Mouse (Mus musculus) right cerebral cortex, adult 2 months (tissue): ENCODE measurements at regions not wholly inside any gene's neighbourhood (a gene's known extent, or its start where the extent isn't known, plus 50 kb on each side); places are given as distances from the start of the nearest gene placed in this dataset.

Experiments
- DNase-seq, 2 experiments: peaks; one replicate each; pipeline ENCODE4 v3.0.0; 2021 to 2022; ENCODE audit warnings: low spot score in 2 of 2

GRCm38 (mm10) chr6:70714239-70714638 is 77.8 kb downstream of the Rpia start:
- peak; percentile 82 to 85 for DNase-seq

GRCm38 (mm10) chr6:70713665-70714064 is 78.4 kb downstream of the Rpia start:
- DNase-seq: no peak

GRCm38 (mm10) chr6:70713118-70713517 is 78.9 kb downstream of the Rpia start:
- peak in 1 of 2 experiments; percentile 4 for DNase-seq

- peak; percentile 24 to 45 for DNase-seq
Observed at GRCm38 (mm10) chr6:70709338-70710055, 82.5 kb downstream of the Rpia start.

- DNase-seq: no peak
Observed at GRCm38 (mm10) chr6:70695596-70695995, 96.4 kb downstream of the Rpia start.
